Mouse (Mus musculus): Measurements from ENCODE around the gene Rad23a.

DNA sequence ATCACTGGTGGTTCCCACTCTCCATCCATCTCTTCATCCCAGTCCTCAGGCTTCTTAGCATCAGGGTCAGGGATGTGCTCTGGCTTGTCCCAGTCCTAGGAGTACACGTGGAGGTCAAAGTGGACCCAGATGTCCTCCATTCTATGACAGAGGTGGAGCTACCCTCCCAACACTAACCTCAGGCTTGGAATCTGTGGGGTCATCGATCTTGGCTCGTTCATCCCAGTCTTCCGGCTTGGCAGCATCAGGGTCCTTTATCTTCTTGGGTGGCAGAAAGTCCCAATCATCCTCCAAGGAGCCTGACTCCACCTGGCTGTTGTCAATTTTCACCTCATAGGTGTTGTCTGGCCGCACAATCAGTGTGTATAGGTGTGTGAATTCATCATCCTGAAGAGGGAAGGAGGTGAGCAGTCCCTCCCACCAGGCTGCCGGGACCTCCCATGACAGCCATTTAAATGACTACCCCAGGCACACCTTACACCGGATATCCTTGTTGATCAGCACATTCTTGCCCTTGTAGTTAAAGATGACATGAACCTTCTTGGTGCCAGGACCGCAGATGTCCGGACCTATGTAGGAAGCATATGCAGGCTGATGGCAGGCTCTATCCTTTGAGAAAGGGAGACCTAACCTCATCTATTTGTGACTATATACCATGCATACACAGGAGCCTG is 4.1 kb upstream of the Rad23a start:
- TF ChIP-seq CTCF (IDR thresholded peaks at IDR 0.05; ENCODE audit: insufficient read depth, low read depth, low read length) (no peak), POLR2A (IDR thresholded peaks at IDR 0.05; ENCODE audit: insufficient read depth, low read depth, low read length) (no peak)
